Mouse (Mus musculus): ENCODE measurements around the gene Efhc1. TPM values are rescaled to one million over a fixed set of nuclear protein-coding genes. Genes with fewer than 3 reads are reported as not detected.
"Not testable (repeated sequence)": the region's sequence is repeated elsewhere in the genome, so short reads cannot be mapped to it uniquely, and the experiment has no call there.

Efhc1 gene
- polyA plus RNA-seq, 1 experiment from 2014 or later: 2.9 TPM

DNA sequence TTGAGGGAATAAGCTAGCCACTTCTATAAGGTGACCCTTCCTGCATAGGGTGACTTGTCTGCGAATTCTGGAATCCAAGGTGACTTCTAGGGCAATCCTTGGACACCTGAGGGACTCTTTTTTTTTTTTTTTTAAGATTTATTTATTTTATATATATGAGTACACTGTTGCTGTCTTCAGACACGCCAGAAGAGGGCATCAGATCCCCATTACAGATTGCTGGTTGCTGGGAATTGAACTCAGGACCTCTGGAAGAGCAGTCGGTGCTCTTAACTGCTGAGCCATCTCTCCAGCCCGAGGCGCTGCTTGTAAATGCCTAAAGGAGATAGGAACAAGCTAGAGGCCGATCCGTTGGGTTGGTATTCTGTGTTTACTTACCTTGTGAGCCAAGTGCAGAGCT, 26.1 kb upstream of the Efhc1 start:
- WGBS: 85% methylated on average over 7 of the region's 7 CpGs
- not testable (repeated sequence) for H3K27ac ChIP-seq; H3K4me1 ChIP-seq; ATAC-seq (ENCODE audit: low FRiP score); H3K36me3 ChIP-seq (replicated peaks); H3K9ac ChIP-seq; H3K27me3 ChIP-seq; H3K4me2 ChIP-seq; H3K4me3 ChIP-seq (replicated peaks); H3K9me3 ChIP-seq

GRCm38 (mm10) chr1:20925926-20926325, 25.5 kb upstream of the Efhc1 start:
- Histone ChIP-seq H3K9me3 (no peaks in the 10 kb centered on the region), H3K4me1 (peaks cover 10% of the 10 kb centered on the region), H3K27me3 (no peaks in the 10 kb centered on the region), H3K36me3 (replicated peaks) (no peaks in the 10 kb centered on the region), H3K4me3 (replicated peaks) (no peak overlapping the region), H3K27ac (no peak overlapping the region), H3K9ac (no peak overlapping the region), H3K4me2 (no peak overlapping the region)
- no peak for ATAC-seq (ENCODE audit: low FRiP score)
- WGBS: 90% methylated on average over 4 of the region's 4 CpGs

DNA sequence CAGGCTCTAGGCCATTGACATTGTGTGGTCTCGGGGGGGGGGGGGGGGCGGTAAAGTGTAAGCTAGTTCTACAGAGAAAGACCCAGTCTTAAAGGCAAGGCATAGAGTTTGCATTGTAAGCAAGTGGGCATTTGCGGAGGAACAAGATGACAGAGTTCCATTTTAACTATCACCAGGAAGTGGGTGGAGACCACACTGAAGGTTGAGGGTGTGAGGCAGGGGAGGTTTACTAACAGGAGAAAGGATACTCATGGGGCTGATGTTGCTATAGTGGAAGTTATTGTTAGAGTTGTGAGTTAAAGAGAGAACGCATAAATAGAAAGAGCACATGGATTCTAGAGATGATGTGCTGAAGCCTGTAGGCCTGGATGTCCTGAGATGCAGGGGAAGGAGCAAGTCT, 25.1 kb upstream of the Efhc1 start:
- Histone ChIP-seq H3K9me3 (no peaks in the 10 kb centered on the region), H3K36me3 (replicated peaks) (no peaks in the 10 kb centered on the region), H3K27ac (no peak overlapping the region), H3K4me1 (peaks cover 6% of the 10 kb centered on the region), H3K4me3 (replicated peaks) (no peak overlapping the region), H3K27me3 (no peaks in the 10 kb centered on the region), H3K4me2 (no peak overlapping the region), H3K9ac (no peak overlapping the region)
- ATAC-seq (ENCODE audit: low FRiP score): no peak
- WGBS: 86% methylated on average over 4 of the region's 4 CpGs

- H3K4me3 ChIP-seq (replicated peaks): no peak overlapping the region
- H3K9ac ChIP-seq: no peak overlapping the region
- H3K4me1 ChIP-seq: no peaks in the 10 kb centered on the region
- no peaks in the 10 kb centered on the region for H3K9me3 ChIP-seq
- no peaks in the 10 kb centered on the region for H3K36me3 ChIP-seq (replicated peaks)
- no peaks in the 10 kb centered on the region for H3K27me3 ChIP-seq
- no peak overlapping the region for H3K4me2 ChIP-seq
- ATAC-seq (ENCODE audit: low FRiP score): no peak
- WGBS: 86% methylated on average over 4 of the region's 4 CpGs
- no peak overlapping the region for H3K27ac ChIP-seq
Observed at GRCm38 (mm10) chr1:20928487-20928886, 22.9 kb upstream of the Efhc1 start.

DNA sequence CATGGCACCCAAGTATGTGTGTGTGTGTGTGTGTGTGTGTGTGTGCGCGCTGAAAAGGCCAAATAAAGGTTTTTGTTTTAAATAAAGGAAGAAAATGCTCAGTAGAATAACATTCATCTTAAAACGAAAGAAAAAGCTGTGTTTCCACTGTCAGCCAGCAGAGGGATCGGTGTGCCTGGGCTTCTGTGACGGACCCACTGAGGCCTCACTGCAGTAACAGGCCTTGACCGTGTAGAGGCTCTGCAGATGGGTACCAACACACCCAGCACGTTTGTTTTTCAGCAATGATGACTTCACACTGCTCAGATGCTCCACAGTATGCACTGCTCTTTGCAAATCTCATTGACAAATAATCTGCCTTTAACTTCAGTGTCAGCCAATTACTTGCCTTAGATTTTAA, 18.0 kb upstream of the Efhc1 start:
- peak; percentile 80 for ATAC-seq (ENCODE audit: low FRiP score)
- WGBS: 20% methylated on average over 7 of the region's 7 CpGs
- no peak overlapping the region for H3K4me3 ChIP-seq (replicated peaks)
- H3K27ac ChIP-seq: no peak overlapping the region
- H3K4me1 ChIP-seq: no peaks in the 10 kb centered on the region
- no peak overlapping the region for H3K9ac ChIP-seq
- H3K4me2 ChIP-seq: no peak overlapping the region
- H3K36me3 ChIP-seq (replicated peaks): peaks cover 11% of the 10 kb centered on the region
- H3K27me3 ChIP-seq: no peaks in the 10 kb centered on the region
- no peaks in the 10 kb centered on the region for H3K9me3 ChIP-seq

- WGBS: 93% methylated on average over 22 of the region's 22 CpGs
- peaks cover 11% of the 10 kb centered on the region for H3K36me3 ChIP-seq (replicated peaks)
- no peaks in the 10 kb centered on the region for H3K27me3 ChIP-seq
- ATAC-seq (ENCODE audit: low FRiP score): no peak
- no peak overlapping the region for H3K4me3 ChIP-seq (replicated peaks)
- no peak overlapping the region for H3K27ac ChIP-seq
- H3K4me2 ChIP-seq: no peak overlapping the region
- no peaks in the 10 kb centered on the region for H3K9me3 ChIP-seq
- H3K9ac ChIP-seq: no peak overlapping the region
- no peaks in the 10 kb centered on the region for H3K4me1 ChIP-seq
Observed at GRCm38 (mm10) chr1:20935106-20935505, 16.3 kb upstream of the Efhc1 start.

GRCm38 (mm10) chr1:20939046-20939445, 12.4 kb upstream of the Efhc1 start:
- H3K36me3 ChIP-seq (replicated peaks): peaks cover 11% of the 10 kb centered on the region
- H3K9me3 ChIP-seq: no peaks in the 10 kb centered on the region; the same call in 1 of the 2 replicates
- H3K27me3 ChIP-seq: no peaks in the 10 kb centered on the region
- no peak overlapping the region for H3K4me3 ChIP-seq (replicated peaks)
- H3K9ac ChIP-seq: no peak overlapping the region
- peak; percentile 73; the same call in 1 of the 2 replicates for ATAC-seq (ENCODE audit: low FRiP score)
- no peak overlapping the region for H3K4me2 ChIP-seq
- H3K27ac ChIP-seq: no peak overlapping the region
- WGBS: 31% methylated on average over 3 of the region's 3 CpGs
- H3K4me1 ChIP-seq: no peaks in the 10 kb centered on the region

DNA sequence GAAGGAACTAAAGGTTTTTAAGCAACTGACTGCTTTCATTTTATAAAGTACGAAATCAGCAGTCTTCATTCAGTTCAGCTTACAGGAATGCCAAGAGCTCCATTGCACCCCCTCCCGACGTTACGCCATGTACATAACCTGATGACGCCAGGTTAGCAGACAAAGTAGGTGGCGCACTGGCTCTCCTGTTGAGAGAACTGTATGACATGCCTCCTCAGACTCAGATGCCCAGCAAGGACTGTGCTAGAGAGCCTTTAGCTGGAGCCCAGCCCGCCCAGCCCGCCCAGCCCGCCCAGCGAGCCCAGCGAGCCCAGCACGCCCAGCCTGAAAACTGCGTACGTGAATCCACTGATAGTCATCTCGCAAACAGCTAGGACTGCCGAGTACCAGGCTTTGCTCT, 11.3 kb upstream of the Efhc1 start:
- Histone ChIP-seq H3K9ac (no peak overlapping the region), H3K27ac (no peak overlapping the region), H3K36me3 (replicated peaks) (peaks cover 3% of the 10 kb centered on the region), H3K9me3 (no peaks in the 10 kb centered on the region; the same call in 1 of the 2 replicates), H3K27me3 (no peaks in the 10 kb centered on the region), H3K4me2 (no peak overlapping the region), H3K4me1 (no peaks in the 10 kb centered on the region), H3K4me3 (replicated peaks) (no peak overlapping the region)
- no peak for ATAC-seq (ENCODE audit: low FRiP score)
- 64% methylated on average over 16 of the region's 16 CpGs for WGBS

GRCm38 (mm10) chr1:20941322-20941721, 10.1 kb upstream of the Efhc1 start:
- H3K9me3 ChIP-seq: no peaks in the 10 kb centered on the region; the same call in 1 of the 2 replicates
- H3K4me1 ChIP-seq: no peaks in the 10 kb centered on the region
- H3K4me2 ChIP-seq: no peak overlapping the region
- H3K27me3 ChIP-seq: no peaks in the 10 kb centered on the region
- 69% methylated on average over 2 of the region's 2 CpGs for WGBS
- H3K36me3 ChIP-seq (replicated peaks): no peaks in the 10 kb centered on the region; the same call in 1 of the 2 replicates
- H3K4me3 ChIP-seq (replicated peaks): no peak overlapping the region
- ATAC-seq (ENCODE audit: low FRiP score): no peak
- no peak overlapping the region for H3K9ac ChIP-seq
- H3K27ac ChIP-seq: no peak overlapping the region

DNA sequence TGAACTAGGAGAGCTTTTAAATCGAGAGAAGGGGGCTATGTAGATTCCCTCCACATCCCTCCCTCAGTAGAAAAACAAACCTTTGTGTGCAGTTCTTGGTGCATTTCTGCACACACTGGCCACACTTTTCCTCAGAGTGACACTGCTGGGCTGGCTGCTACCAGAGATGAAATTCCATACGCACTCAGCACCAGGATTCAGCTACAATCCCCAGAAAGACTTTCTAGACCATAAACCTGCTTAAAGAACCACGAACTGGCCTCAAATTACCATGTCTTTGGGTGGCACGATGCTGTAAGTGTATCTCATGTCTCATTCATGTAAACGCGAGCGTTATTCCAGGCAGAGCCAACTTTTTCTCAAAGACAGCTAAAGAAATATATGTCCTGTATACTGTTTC, 9.6 kb upstream of the Efhc1 start:
- no peak overlapping the region for H3K27ac ChIP-seq
- no peak overlapping the region for H3K4me2 ChIP-seq
- H3K4me1 ChIP-seq: no peaks in the 10 kb centered on the region
- H3K36me3 ChIP-seq (replicated peaks): no peaks in the 10 kb centered on the region; the same call in 1 of the 2 replicates
- no peaks in the 10 kb centered on the region for H3K27me3 ChIP-seq
- 82% methylated on average over 7 of the region's 7 CpGs for WGBS
- H3K9me3 ChIP-seq: no peaks in the 10 kb centered on the region; the same call in 1 of the 2 replicates
- no peak overlapping the region for H3K4me3 ChIP-seq (replicated peaks)
- no peak overlapping the region for H3K9ac ChIP-seq
- no peak for ATAC-seq (ENCODE audit: low FRiP score)

DNA sequence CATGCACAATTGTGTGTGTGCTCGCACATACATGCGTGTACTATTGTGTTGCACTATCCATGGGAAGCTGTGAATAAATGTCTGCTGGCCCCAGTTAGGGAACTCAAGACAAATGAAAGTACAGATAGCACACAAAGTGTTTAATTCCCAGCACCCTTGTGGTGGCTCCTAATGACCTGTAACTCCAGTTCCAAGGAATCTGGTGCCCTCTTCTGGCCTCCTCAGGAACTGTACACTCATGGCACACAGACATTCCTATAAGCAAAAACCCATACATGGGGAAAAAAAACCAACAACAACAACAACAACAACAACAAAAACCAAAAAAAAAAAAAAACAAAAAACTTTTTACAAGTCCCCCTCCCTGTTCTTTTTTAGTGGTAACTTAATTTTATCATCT, 8.4 kb upstream of the Efhc1 start:
- no peak for ATAC-seq (ENCODE audit: low FRiP score)
- Histone ChIP-seq H3K4me3 (replicated peaks) (no peak overlapping the region), H3K4me2 (no peak overlapping the region), H3K9ac (no peak overlapping the region), H3K27ac (no peak overlapping the region), H3K9me3 (no peaks in the 10 kb centered on the region; the same call in 1 of the 2 replicates), H3K36me3 (replicated peaks) (no peaks in the 10 kb centered on the region), H3K27me3 (no peaks in the 10 kb centered on the region), H3K4me1 (no peaks in the 10 kb centered on the region)
- 95% methylated on average over 2 of the region's 2 CpGs for WGBS

- 3% methylated on average over 16 of the region's 16 CpGs for WGBS
- Histone ChIP-seq H3K9ac (peak overlapping the region; percentile 69), H3K9me3 (no peaks in the 10 kb centered on the region), H3K27me3 (no peaks in the 10 kb centered on the region), H3K36me3 (replicated peaks) (no peaks in the 10 kb centered on the region), H3K27ac (peak overlapping the region; percentile 83), H3K4me2 (peak overlapping the region; percentile 73), H3K4me3 (replicated peaks) (peak overlapping the region; percentile 54), H3K4me1 (peaks cover 7% of the 10 kb centered on the region)
- ATAC-seq (ENCODE audit: low FRiP score): no peak; the same call in 1 of the 2 replicates
Observed at GRCm38 (mm10) chr1:20951799-20952198, 373 bp downstream of the Efhc1 start.

DNA sequence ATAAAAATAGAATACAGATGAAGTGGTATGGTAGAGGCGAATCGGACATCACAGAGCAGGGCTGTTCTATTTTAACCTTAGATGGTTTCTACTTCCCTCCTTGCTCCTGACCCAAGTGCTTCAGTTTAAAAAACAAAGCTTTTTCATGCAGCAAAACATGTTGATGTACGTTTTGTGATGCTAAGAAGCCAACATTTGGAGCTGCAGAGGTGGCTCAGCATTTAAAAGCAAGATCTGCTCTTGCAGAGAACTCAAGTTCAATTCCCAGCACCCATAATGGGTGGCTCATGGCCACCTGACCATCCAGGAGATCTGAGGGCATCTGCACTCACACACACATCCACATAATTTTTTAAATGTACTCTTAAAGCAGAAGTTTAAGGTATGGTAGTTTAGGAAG, 3.5 kb downstream of the Efhc1 start:
- ATAC-seq (ENCODE audit: low FRiP score): no peak
- H3K4me1 ChIP-seq: peaks cover 7% of the 10 kb centered on the region
- WGBS: 81% methylated on average over 3 of the region's 3 CpGs

More for the DNA sequence above, 3.5 kb downstream of the Efhc1 start:
- Histone ChIP-seq H3K27me3 (no peaks in the 10 kb centered on the region), H3K9me3 (no peaks in the 10 kb centered on the region), H3K36me3 (replicated peaks) (no peaks in the 10 kb centered on the region), H3K9ac (no peak overlapping the region), H3K4me2 (no peak overlapping the region), H3K4me3 (replicated peaks) (no peak overlapping the region), H3K27ac (no peak overlapping the region)
